Mouse (Mus musculus): ENCODE results near the gene Zfp740. TPM values are rescaled to one million over a fixed set of nuclear protein-coding genes. Genes with fewer than 3 reads are reported as not detected.
"Not testable (repeated sequence)": the region's sequence is repeated elsewhere in the genome, so short reads cannot be mapped to it uniquely, and the experiment has no call there.

Gene Zfp740
- total RNA-seq, 4 experiments from 2014 or later: 74.5 to 85.4 (median 79.0) TPM

DNA sequence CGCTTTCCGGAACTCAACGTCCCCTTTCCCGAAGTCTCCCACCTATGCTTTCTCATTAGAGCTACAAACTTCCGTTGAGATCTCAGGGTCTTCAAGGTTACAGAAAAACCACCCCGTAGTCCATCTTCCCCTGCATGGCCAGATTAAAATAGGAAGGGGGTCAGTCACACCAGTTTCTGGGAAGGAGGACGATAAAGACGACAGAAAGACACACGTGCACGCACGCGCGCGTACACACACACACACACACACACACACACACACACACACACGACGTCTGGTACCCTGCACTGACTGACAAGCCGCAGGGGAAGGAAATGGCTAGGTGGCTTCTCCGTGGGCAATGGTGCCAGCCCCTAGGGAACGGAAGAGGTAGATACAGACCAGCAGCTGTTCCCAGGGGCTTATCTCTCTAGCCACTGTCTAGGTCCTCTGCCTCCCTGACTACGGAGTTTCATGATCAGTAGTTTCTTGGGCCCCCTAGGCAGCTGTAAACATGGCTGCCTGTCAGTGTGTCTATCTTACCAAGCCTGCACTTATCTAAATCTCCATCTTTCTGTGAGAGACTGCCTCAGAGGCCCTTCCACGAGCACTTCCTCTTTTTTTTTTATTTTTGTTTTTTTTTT lies 22.1 kb downstream of the Zfp740 start:
- DNase-seq (ENCODE audit: low spot score in 2 of 2): no peak

DNA sequence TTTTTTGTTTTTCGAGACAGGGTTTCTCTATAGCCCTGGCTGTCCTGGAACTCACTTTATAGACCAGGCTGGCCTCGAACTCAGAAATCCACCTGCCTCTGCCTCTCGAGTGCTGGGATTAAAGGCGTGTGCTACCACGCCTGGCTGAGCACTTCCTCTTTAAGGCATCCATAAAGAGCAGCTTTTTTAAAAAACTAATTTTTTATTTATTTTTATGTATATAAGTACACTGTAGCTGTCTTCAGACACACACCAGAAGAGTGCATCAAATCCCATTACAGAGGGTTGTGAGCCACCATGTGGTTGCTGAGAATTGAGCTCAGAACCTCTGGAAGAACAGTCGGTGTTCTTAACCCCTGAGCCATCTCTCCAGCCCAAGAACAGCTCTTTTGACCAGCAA lies 22.6 kb downstream of the Zfp740 start:
- DNase-seq (ENCODE audit: low spot score in 2 of 2): not testable (repeated sequence)

DNA sequence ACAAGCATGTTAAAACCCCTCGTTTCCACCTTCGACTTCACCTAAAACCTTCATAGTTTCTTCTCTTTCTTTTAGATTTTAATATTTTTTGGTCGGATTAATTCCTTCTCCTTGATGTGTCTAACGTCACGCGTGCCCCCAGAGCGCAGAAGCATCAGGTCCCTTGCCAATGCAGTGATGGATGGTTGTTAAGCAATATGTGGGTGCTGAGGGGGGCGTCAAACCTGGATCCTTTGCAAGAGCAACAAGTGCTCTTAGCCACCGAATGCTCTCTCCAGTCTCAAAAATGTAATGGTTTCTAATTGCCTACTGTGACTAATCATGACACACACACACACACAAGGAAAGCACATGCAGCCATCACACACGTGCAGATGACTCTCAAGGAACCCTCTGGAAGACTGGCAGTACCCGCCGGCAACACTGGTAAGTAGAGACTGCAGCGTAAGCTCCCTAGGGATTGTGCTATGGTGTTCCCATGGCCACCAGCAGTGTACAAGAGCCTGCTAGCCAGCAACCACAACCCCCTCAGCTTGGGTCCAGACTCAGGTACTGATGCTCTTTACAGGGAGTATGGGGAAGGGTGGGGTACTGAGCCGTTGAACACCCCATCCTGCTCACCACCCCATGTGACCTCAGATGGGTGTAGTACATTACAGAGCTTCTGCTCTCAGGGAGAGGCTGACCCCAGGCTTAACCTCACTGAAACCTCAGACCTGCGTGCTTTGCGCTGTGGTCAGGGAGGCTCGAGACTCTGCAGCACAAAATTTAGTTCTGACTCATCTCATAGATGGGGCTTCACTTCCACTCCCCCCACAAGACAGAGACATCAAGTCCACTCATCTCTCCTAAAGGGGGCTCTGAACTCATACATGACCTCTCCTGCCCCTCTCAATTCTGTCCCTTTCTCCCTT lies 27.6 kb downstream of the Zfp740 start:
- DNase-seq (ENCODE audit: low spot score in 2 of 2): no peak

DNA sequence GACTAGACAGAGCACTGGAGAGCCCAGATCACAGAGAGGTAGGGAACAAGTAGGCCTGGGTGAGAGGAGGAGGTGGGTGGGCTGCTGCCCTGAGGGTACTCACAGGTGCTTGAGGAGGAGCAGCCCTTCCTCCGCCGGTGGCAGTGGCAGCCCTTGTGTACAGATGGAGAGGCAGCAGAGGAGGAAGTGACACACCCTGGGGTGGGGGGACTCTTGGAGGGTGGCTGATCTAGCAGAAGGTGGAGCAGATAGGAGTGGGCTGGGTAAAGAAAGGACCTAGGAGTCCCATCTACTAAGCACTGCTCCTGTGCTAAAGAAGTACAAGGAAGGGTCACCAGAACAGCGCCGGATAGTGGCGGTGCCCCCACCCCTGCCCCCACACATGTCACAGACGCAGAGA lies 28.7 kb downstream of the Zfp740 start, which contains the start of gene Itgb7:
Gene Itgb7 (minus strand): TSS at position 197 of the 400 bp plus-strand sequence.
- no peak for DNase-seq (ENCODE audit: low spot score in 2 of 2)

DNA sequence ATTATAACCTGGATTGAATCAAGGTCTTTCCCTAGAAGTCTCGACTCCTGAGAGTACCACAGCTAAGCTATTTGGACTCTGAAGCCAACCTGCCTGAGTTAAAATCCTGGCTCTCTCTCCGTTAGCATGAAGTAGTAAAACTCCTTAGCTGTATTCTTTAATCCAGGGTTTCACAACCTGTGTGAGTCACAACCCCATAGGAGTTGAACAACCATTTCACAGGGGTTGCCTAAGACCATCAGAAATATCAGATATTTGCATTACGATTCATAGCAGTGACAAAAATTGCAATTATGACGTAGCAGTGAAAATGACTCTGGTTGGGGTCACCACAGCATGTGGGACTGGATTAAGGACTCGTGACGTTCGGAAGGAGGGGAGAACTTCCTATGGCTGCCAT lies 29.7 kb downstream of the Zfp740 start:
- DNase-seq (ENCODE audit: low spot score in 2 of 2): no peak

DNA sequence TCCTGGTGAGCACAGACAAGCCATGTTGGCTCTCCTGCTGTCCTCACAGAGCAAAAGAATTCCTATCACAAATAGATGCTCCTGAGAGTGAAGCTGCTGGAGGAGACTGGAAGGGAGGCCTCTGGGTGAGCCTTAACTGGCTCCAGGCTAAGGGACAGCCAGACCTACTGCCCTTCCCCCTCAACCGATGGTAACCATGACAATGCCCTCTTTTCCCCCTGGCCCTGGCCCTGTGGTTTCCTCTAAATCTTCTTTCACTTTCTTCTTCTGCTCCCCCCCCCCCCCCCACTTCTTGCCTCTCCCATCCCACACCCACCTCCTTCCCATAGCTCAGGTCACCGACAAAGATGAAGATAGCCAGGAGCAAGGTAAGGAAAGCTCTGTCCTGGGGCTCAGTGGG lies 30.8 kb downstream of the Zfp740 start:
- no peak for DNase-seq (ENCODE audit: low spot score in 2 of 2)

DNA sequence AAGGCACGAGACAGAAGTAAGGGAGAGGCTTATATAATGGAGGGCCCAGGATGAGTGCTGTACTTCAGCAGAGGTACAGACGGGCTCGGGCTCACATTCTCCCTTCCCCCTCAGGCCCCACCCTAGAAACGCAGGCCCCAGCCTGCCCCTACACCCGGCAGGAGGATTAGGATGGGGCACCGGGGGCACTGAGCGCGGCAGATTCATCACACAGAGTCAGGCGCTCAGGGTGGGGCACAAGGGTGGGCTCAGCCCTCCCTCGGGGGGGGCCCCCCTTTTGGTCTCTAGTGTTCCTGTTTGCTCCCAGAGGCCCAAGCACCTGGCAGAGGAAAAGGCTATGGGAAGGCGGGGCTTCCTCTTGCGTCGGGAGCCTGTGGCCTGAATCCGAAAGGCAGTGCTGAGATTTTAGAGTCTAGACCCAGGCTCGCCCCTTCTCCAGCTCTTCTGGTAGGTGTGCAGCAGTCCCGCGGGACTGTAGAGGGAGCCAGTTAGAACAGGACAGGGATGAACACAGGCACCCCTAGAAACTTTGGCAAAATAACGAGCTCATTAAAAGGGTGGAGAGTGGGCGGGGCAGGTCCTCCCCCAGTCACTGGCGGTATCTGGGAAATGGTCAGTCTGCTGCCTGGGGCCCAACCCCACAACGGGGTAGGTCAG lies 32.5 kb downstream of the Zfp740 start:
- DNase-seq (ENCODE audit: low spot score in 2 of 2): no peak

DNA sequence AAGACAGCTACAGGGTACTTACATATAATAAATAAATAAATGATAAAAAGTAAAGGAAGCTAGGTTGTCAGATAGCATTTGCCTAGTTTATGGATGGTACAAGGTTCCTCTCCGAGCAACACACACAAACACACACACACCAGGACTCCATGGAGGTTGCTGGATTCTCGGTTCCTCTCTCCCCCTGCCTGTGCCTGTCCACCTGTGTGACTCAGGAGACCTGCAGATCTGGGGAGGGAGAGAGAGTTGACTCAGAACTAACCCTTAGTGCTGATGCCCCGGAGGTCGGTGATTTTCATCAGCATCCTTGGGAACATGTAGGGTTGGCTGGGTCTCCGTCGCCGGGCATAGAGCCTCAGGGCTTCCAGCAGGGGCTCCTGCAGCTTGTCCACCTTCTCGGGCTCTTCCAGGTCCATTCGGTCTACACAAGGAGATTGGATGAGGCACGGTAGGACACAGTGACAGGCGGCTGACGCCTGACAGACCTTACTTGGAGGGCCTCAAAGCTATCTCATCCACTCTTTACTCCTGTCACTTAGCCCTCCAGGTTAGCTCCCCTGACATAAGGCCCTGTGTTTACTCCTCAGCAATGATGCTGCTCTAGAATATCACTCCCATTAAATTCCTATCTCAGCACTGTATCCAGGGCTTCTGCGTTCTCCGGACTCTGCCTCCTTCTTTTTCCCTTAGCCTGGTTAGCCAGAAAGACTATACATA lies 35.7 kb downstream of the Zfp740 start:
- no peak for DNase-seq (ENCODE audit: low spot score in 2 of 2)

DNA sequence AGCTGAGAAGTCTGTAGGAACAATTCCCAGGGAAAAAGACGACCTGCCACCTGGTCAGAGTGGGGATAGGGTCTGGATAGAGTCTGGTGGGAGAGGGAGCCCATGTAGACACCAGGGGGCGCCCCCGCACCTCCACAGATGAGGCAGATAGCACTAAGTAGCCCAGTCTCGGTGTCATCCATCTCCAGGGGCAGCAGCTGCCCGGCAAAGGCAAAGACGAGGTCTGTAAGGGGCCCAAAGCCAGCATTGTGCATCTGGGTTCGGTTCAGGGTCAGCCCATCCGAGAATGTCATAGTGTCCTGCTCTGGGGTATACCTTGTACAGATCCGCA lies 36.2 kb downstream of the Zfp740 start:
- DNase-seq (ENCODE audit: low spot score in 2 of 2): peak; percentile 57 to 78

DNA sequence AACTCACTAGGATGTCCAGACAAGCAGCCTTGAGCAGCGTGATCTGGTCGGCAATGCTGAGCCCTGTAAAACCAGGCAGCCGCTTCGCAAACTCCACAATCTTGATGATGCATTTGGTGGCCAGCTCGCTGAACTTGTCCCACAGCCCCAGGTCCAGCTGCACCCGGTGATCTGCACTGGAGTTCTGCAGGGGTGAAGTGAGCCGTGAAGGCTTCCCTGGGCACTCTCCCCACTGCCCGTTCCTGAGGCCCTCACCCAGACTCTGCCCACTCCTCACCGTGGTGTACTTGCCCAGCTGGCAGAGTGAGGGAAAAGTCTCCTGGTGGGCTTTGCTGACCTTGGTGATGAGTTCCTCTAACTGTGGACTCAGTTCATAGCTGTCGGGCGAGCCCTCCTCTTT lies 36.8 kb downstream of the Zfp740 start:
- no peak for DNase-seq (ENCODE audit: low spot score in 2 of 2)

DNA sequence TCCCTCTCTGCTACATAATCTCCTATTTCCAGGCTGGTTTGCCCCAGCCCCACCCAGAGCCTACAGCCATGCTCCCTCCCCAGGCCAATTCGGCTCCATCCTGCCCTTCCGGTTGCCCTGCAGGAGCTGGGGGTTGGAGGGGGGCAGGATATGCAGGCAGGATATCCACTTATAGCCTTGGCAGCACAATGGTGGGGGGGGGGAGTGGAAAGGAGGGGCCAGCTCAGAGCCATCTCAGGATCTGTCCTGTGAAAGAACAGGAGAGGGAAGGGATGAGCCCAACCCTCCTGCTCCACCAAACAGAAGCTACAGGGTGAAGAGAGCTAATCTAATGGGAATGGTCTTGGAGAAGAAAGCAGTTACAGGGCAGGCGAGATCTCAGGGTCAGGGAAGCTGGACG lies 37.6 kb downstream of the Zfp740 start:
- no peak for DNase-seq (ENCODE audit: low spot score in 2 of 2)

DNA sequence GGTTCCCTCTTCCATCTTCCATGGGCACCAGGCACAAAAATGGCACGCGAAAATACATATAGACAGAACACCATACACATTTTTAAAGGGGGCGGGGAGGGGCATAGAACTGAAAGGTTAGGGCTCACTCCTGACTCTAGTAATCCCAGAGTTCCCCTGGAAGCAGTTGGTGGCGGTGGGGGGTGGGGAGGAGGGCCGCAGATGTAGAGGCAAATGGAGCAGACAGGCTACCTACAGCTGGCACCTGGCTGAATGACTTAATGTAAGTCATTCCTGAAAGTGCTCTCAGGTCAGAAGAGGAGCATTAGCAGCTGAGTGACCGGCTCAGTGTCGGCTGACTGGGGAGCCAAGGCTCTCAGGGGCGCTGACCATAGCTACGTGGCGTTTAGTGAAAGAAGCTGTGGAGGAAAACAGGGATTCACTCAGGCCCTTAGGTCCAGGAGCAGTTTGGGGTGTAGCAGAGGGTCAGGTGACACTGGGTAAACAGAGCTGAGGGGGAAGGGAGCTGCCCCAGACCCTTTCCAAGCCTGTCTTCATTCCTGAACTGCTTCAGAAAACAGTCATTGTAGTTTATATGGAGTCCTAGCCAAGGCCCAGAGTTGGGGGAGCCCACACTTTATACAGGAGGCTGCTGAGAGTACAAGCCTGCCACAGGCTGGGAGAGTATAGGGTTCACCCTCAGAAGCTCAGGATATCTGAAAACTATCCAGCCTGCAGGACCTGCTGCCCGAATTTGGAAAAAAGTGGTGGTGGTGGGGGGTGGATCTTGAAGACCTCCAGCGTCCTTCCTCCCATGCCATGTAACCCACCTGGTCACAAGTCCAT lies 39.6 kb downstream of the Zfp740 start:
- no peak for DNase-seq (ENCODE audit: low spot score in 2 of 2)

DNA sequence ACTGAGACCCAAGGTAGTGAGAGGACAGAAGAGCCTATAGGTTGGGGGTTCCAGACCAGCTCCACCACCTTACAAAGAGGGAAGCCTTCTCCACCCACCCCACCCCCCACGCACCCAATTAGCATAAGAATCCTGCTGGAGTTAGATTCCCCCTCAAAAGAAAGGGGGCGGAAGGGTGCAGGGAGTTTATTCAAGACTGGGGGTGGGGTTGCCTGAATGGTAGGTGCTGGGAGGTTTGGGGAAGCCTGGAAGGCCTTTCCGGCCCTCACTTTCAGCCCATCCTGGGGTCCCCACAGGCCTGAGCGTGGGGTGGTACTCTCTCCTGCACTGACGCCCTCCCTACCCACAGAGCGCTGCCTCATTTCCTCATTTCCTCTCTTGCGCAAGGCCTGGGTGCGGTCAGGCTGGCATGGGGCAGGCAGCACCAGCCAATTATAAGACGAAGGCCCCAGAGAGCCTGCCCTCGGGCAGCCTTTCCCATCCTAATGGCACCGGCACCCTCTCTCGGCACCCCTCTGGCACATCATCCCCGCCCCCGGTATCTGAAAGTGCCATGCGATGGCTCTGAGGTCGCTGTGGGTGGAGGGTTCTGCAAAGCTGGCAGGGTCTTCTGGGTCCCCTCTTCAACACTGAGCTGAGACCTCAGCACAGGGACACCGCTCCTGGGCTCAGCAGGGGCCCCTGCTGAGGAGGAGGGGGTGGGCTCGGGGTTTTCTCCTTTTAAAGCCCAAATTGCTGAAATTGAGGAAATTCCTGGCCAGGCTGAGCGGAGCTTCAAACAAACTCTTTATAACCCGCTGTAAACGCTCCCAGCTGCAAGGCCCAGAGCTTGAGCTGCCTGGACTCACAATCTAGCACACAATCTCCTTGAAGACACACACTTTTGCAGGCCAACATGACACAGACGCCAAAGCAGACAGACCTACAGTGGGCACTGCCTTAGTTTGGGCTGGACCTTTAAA lies 40.5 kb downstream of the Zfp740 start:
- no peak for DNase-seq (ENCODE audit: low spot score in 2 of 2)

DNA sequence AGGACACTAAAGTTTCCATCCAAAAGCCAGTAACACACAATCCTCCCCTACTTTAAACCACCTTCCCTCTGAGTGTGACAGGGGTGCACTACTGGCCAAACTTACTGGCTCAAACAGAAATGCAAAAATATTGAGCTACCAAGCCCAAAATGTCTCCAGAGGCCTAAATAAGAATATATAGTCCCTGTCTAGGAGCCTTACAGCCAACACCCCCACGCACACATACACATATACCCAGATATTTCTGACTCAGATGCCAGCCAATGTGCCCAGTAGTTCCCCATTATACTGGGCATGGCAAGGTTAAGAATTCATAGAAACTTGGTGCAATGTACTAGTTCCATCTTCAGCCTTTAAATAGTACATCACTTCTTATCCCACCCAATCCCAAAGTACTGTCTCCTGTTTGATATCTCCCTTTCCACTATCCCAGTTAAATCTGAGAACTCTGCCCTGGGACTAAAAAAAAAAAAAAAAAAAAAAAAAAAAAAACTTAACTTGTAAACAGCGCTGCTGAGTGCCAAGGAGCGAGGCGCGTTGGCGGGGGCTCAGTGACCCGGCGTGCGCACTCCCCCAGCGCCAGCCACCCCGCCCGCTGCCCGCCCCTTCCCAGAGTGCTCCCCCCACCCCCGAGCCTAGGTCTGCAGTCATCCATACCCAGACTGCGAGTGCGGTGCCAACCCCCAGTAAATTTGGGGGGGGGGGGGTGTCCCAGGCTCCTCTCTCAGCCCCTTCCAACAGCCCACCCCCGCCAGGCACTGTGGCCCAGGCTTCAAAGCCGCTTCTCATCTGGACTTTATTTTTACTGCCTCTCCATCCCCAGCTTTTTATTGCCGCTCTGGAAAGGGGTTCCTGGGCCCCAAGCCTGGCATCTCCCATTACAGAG lies 41.5 kb downstream of the Zfp740 start:
- no peak for DNase-seq (ENCODE audit: low spot score in 2 of 2)

DNA sequence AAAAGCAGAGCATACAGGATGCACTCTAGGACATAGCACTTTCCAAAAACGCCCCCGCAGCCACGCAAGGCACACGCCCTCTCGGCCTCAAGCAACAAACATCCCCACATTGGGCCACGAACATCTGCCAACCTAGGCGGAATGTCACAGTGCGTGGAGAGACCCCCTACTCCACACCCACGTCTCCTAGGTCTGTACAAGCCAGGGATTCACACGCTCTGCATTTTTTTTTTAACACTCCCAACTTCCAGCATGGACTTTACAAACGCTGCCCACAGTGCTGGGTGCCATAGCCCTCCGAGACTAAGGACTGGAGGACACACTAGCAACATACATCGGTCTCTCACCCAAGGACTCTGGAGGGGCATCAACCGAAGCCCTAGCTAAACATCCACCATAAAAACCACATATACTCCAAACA lies 42.4 kb downstream of the Zfp740 start:
- DNase-seq (ENCODE audit: low spot score in 2 of 2): no peak

DNA sequence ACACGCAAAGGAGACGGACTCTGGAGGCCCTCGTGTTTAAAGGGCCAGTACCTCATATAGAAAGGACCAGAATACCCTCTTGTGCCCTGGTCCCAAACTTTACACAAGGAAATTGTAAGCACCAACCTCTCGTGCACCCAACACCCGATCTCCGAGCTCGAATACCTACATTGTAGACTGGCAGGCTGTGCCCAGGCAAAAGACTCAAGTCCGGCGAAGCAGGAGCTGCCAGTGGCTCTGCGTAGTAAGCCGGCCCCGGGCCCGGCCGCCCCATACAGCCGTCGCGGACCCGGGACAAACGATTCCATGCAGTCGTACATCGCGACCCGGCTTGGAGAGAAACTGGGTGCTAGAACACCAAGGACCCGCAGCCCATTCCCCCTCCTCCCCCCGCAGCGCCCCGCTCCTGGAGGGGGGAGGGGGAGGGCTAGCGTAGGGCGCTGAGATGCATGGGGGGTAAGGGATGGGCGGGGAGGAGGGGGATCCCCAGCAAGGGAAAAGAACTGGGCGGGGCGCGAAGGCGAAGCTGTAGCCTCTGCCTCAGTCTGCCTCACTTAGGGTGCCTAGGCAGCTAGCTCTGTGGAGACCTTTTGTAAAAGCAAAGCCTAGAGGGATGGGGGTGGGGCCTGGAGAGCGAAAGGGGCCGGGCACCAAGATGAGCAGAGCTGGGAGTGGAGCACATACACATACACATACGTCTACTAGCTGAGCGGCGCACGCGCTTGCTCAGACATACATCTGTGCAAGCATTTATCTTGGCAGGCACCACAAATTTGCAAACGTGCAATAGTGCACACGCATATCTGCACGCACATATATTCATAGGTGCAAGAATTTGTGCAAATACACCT lies 43.1 kb downstream of the Zfp740 start:
- peak; percentile 72 to 80 for DNase-seq (ENCODE audit: low spot score in 2 of 2)

DNA sequence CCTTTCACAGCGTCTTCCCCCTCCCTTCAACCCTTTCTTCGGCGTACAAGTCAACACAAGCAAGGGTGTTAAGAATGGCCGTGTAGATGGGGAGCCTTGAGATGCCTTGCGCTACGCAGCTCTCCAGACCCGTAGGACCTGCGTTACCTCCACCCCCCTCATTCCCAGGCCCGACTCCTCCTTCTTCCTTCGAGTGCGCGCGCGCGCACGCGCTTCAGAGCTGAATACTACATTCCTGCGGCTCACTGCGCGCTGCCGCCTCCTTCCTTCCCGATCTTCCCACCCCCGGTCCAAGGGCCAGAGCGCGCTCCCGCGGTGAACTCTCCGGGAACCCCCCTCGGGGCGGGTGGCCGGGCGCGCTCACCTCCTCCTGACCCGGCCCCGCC lies 43.8 kb downstream of the Zfp740 start:
- DNase-seq (ENCODE audit: low spot score in 2 of 2): peak; percentile 85 to 86
